Mouse (Mus musculus) adrenal gland, postnatal 4 days (tissue): ENCODE measurements around the gene Pgm5. TPM values are rescaled to one million over a fixed set of nuclear protein-coding genes. Genes with fewer than 3 reads are reported as not detected.

ENCODE experiments used
- DNase-seq, 2 experiments: peaks; one replicate each; pipeline ENCODE4 v3.0.0; 2021 to 2022; ENCODE audit warnings: low spot score in 2 of 2, mixed read lengths in 2 of 2
- total RNA-seq, 2 experiments: library from RNA; stranded (reverse); gene quantifications; 2 replicates each; pipeline ENCODE4 v1.2.3; 2021

Pgm5 gene
- total RNA-seq, 2 experiments from 2014 or later = 55.4 to 58.0 TPM

DNA sequence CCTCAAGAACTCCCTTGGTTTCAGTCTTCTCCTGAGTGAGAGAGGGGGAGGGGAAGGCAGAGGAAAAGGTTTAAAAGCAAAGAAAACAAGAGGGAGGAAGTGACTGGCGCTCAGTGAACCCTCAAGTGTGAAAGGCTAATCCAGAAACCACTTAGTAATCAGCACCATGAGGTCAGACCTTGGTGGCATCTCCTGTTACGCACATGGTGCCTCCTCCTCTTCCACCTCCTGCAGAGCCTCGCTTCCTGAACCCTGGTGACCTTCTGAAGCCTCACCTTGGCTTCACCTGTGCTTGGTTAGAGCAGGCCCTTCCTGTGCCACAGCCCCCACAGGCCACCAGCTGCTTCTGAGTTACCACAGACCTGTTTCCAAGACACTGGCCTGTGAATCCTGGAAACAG lies 190.1 kb downstream of the Pgm5 start:
- DNase-seq = no peak

DNA sequence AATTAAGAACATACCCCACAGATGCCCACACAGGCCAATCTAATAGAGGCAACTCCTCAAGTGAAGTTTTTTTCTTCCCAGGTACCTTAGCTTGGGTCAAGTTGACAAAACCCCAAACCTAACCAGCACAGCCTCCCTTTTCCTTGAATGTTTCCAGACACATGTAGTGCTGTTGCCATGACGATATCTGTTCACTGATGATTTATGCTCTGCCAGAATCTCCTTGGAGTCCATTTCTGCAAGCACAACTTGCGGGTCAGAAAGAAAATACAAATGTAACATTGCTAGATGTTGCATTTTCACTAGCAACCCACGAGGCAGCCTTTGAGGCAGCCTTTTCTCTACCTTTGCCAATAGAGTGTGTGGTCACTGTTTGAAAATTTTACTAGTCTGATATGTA lies 194.1 kb downstream of the Pgm5 start:
- DNase-seq = no peak

- no peak for DNase-seq
These were observed 195.9 kb downstream of the Pgm5 start for GRCm38 (mm10) chr19:24665771-24666170.

- DNase-seq = no peak
These were observed 199.3 kb downstream of the Pgm5 start for GRCm38 (mm10) chr19:24662346-24662745.

DNA sequence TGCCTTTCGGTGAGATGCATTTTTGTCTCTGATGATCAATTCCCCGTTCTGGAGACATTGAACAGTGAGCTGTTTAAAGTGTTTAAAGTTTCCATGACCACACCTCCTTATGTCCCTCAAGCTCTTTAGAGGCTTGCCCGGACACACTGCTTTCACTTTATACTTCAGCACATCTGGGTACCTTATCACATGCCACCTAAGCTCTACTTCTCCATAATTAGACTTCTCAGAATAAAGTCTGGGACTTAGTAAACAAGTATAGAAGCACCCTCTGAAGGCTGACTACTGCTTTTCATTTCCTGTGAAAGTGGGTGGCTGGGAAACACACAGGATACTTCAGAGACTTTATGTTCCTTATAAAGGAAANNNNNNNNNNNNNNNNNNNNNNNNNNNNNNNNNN lies 204.7 kb downstream of the Pgm5 start:
- no peak for DNase-seq

DNA sequence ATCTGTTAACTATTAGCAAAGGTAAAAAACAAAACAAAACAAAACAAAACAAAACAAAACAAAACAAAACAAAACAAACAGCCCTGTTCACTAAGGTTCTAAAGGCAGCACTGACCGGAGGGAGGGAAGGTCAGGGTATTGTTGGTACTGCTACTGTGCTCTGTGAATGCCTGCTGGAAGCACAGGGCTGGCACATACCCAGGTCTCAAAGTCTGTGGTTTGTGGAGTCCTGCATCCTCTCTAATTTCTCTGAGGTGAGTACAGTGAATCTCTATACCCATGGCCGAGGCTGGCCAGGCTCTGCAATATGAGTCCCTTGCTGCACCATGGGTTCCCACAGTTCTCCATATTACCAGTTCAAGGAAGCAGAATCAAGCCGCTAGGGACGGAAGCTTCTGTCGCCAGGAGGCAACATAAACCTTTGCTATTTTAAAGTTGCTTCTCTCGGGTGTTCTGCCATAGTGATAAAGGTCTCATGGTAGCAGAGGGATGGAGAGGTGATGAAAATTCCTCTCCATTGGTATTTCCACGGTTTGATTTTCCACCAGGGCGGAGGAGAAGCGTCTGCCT lies 208.3 kb downstream of the Pgm5 start:
- DNase-seq = no peak

DNA sequence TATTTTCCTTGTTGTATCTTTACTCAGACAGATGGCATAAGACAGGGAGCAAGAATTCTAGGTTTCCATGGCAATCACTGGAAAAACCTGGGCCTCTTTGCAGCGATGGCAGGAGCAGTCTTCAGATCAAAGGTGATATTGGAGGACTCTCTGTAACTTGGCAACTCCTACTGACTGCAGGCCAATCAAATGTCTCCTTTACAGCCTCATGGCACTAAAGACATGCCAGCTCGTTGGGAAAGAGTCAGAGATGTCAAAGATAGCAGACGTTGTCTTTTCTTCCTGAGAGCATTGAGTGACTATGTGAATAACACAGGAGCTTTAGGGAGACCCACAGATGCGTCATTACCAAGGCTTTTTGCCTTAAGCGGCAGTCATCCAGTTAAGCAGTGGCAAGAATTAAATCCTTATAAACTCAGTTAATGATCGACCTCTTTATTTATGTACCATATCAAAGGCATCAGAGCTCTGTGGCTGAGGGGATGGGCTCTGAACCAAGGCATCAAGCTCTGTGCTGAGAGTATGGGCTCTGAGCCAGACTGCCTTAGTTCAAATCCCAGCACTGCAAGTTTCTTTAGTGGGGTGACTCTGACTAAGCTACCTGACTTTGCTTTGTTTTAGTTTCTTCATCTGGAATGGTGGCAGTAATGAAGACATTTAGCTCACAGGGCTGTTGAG lies 209.2 kb downstream of the Pgm5 start:
- DNase-seq = no peak

DNA sequence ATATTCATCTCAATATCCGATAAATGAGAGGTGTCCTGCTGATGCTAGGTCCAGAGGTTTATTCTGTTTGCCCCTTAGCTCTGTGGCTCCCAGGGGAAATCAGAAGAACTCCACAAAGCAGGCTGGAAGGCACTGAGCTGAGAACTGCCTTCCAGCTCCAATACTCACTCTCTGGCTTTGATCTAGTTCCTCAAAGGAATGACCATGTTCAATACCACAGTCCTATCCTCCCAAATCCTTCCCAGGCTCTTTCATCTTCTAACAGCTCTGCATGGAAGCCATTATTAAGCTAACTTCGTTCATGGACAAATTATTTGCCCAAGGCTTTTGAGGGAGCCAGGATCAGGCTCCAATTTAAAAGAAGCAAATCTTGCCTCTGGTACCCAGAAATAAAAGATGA lies 210.1 kb downstream of the Pgm5 start:
- DNase-seq = no peak

DNA sequence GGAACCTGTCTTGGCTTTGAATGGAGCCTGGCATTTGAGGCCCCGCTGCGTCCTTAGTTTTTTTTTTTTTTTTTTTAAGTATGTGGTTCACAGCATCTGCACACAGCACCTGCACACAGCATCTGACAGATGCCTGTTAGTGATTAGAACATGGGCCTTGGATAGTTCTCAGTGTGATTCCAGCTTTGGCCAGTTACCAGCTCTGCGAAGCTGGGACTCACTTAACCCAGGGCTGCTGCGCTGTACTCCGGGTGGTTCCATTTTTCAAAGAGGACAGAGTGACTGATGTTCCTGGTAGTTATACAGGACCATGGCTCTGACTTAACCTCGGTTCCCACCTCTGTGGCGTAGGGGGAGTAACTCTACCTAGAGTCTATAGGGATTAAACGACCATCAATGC lies 211.2 kb downstream of the Pgm5 start:
- DNase-seq = no peak

DNA sequence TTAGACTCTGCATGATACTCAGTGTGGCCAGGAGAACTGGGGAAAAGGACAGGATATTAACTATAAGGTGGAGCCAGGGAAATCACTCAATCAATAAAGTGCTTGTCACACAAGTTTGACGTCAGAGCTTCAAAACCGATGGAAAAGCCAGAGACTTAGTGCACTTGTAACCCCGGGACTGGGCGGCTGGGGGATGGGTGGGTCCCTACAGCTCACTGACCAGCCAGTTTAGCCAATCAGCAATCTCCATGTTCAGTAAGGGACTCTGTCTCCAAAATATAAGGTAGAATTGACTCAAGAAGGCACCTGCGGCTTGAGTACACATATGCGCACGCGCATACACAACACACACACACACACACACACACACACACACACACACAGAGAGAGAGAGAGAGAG lies 213.6 kb downstream of the Pgm5 start:
- no peak for DNase-seq

DNA sequence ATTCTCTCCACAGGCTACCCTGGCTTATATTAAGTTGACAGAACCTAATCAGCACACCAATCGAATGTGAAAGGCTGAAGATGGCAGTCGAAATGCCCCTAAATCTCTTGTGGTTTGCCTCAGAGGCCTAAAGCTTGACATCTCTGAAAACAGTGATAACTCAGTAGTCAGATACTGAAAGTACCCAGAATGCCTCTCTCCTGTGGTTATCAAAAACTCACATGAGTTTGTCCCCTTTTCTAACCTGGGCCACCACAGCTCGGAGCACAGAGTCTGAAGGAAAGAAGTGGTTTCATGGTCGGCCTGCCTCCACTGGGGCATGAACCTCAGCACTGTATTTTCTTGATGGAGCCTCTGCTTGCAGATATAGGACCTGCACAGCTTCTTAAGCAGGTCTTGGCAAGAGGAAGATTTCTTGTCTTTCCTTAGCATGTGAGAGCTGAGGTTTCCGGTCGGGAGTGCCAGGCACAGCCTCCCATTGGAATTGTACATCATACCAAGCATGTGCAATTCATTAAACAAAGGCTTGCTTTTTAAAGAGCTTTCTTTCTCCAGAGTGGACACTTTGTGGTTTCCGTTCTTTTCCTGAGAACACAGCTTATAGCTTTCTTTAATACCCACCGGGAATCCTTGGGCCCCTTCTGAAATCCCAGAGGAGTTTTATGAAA lies 215.4 kb downstream of the Pgm5 start:
- no peak for DNase-seq

- no peak for DNase-seq
These were observed 216.7 kb downstream of the Pgm5 start for GRCm38 (mm10) chr19:24644971-24645370.

- DNase-seq = no peak
These were observed 220.7 kb downstream of the Pgm5 start for GRCm38 (mm10) chr19:24640982-24641381.

DNA sequence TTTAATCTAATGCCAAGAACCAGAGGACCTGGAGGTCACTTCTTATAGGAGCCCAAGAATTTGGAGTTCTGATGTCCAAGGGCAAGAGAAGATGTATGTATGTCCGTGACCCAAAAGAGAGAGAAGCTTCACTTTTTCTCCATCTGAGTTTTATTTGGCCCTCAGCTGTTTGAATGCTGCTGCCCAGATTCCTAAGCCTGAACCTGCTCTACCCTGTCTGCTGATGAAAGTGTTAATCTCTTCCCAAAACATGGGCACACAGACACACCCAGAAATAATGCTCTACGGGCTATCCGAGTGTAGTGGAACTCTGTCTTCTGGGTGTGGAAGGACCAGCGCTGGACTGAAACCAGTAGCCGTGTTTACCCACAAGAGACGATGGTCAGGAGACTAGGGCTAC lies 223.7 kb downstream of the Pgm5 start:
- DNase-seq = no peak

DNA sequence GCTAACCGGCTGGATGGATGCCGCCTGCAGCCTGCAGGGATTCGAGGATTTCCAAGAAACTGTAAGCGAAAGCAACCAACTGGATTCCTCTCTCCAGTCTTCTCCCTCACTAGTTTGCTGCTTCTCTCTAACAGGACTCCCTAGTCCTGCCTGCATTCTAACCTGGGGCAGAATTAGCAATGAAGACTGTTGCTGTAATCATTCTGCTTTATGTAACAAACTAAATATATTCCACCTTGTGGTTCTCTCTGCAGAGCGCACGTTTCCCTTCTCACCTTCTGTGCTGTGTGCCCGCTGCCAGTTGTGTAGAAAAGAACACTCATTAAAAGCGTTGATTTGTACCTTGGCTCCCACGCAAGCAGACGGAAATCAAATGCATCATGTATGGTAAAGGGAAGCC lies 225.0 kb downstream of the Pgm5 start:
- no peak for DNase-seq

DNA sequence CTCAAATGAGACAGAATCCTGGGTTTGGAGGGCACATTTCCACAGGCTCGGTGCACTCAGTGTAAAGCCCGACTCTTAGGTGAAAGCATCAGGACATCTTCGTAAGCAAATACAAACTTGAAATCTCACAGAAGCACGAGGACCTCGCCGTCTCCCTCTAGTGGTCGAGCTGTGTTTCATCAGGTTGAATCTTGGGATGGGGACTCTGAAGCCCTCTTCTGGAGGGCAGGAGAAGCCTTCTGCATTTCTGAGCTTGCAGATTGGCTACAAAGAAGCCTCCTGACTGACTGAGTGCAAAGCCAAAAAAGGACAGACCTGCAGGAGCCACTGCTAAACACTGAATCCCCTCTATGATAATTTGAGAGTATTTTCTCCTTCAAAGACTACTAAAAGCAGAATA lies 227.1 kb downstream of the Pgm5 start:
- DNase-seq = peak; percentile 37 to 51

Other genes starting within 250 kb of the Pgm5 start
- under 1 TPM; 0.25 to 0.50 TPM for gene Tmem252, start 187.8 kb downstream of the Pgm5 start, total RNA-seq
- gene Gm10053, start 13.8 kb upstream of the Pgm5 start, total RNA-seq = 100 to 1,000 TPM; 185 to 212 TPM
- not detected for gene Foxd4, start 39.3 kb upstream of the Pgm5 start, total RNA-seq
- gene Cbwd1, start 99.8 kb upstream of the Pgm5 start, total RNA-seq = 10 to 100 TPM; 15.1 to 16.6 TPM
- gene Dock8, start 137.7 kb upstream of the Pgm5 start, total RNA-seq = 10 to 100 TPM; 15.3 to 18.3 TPM